Mouse (Mus musculus): Measurements from ENCODE around the gene Nckap5. TPM values are rescaled to one million over a fixed set of nuclear protein-coding genes. Genes with fewer than 3 reads are reported as not detected.

Gene Nckap5
- total and polyA plus RNA-seq, 3 experiments = not detected

GRCm38 (mm10) chr1:126573714-126574113 is 256.9 kb downstream of the Nckap5 start:
- H3K4me1 ChIP-seq (ENCODE audit: control insufficient read depth in 1 of 2, insufficient read depth in 2 of 2, low read length in 2 of 2) = no peaks in the 10 kb centered on the region
- H3K9ac ChIP-seq (ENCODE audit: control insufficient read depth, low read depth, low read length, poor library complexity, severe bottlenecking) = no peak overlapping the region
- H3K4me3 ChIP-seq (ENCODE audit: control insufficient read depth in 1 of 2, insufficient read depth in 1 of 2, low read depth in 2 of 2, low read length in 2 of 2) = no peak overlapping the region
- no peak overlapping the region for H3K27ac ChIP-seq (ENCODE audit: control insufficient read depth, low read depth, low read length)
- TF ChIP-seq USF1 (IDR thresholded peaks at IDR 0.05; ENCODE audit: low read depth, low read length) = no peak
- no peak for TF ChIP-seq POLR2AphosphoS2 (IDR thresholded peaks at IDR 0.05; ENCODE audit: low read length)
- TF ChIP-seq RAD21 (IDR thresholded peaks at IDR 0.05; ENCODE audit: low read depth, low read length) = no peak
- TF ChIP-seq CHD1 (IDR thresholded peaks at IDR 0.05; ENCODE audit: low read depth, low read length) = no peak
- no peak for TF ChIP-seq JUND (IDR thresholded peaks at IDR 0.05; ENCODE audit: low read depth, low read length)
- TF ChIP-seq HCFC1 (IDR thresholded peaks at IDR 0.05; ENCODE audit: low read depth, low read length) = no peak
- no peak for TF ChIP-seq MYB (IDR thresholded peaks at IDR 0.05; ENCODE audit: low read depth, low read length)
- no peak for TF ChIP-seq BHLHE40 (IDR thresholded peaks at IDR 0.05; ENCODE audit: borderline replicate concordance, low read depth, low read length)
- TF ChIP-seq TCF12 (IDR thresholded peaks at IDR 0.05; ENCODE audit: low read depth, low read length) = no peak
- DNase-seq (ENCODE audit: low read depth, low spot score) = no peak
- H3K27me3 ChIP-seq (ENCODE audit: control insufficient read depth in 1 of 2, insufficient read depth in 2 of 2, low read length in 2 of 2) = no peaks in the 10 kb centered on the region
- H3K9me3 ChIP-seq (replicated peaks; ENCODE audit: insufficient read depth, low read length) = no peaks in the 10 kb centered on the region
- no peaks in the 10 kb centered on the region for H3K79me2 ChIP-seq (ENCODE audit: control insufficient read depth, insufficient read depth, low read length, poor library complexity)
- no peaks in the 10 kb centered on the region for H3K36me3 ChIP-seq (ENCODE audit: control insufficient read depth in 1 of 2, insufficient read depth in 2 of 2, low read length in 2 of 2)

- no peaks in the 10 kb centered on the region for H3K36me3 ChIP-seq (ENCODE audit: control insufficient read depth in 1 of 2, insufficient read depth in 2 of 2, low read length in 2 of 2)
- H3K9ac ChIP-seq (ENCODE audit: control insufficient read depth, low read depth, low read length, poor library complexity, severe bottlenecking) = no peak overlapping the region
- H3K4me3 ChIP-seq (ENCODE audit: control insufficient read depth in 1 of 2, insufficient read depth in 1 of 2, low read depth in 2 of 2, low read length in 2 of 2) = no peak overlapping the region
- no peaks in the 10 kb centered on the region for H3K27me3 ChIP-seq (ENCODE audit: control insufficient read depth in 1 of 2, insufficient read depth in 2 of 2, low read length in 2 of 2)
- no peaks in the 10 kb centered on the region for H3K9me3 ChIP-seq (replicated peaks; ENCODE audit: insufficient read depth, low read length)
- no peak overlapping the region for H3K27ac ChIP-seq (ENCODE audit: control insufficient read depth, low read depth, low read length)
- H3K79me2 ChIP-seq (ENCODE audit: control insufficient read depth, insufficient read depth, low read length, poor library complexity) = no peaks in the 10 kb centered on the region
- H3K4me1 ChIP-seq (ENCODE audit: control insufficient read depth in 1 of 2, insufficient read depth in 2 of 2, low read length in 2 of 2) = no peaks in the 10 kb centered on the region
- no peak for DNase-seq (ENCODE audit: low read depth, low spot score)
- TF ChIP-seq ZNF384 (IDR thresholded peaks at IDR 0.05; ENCODE audit: low read depth, low read length) (no peak), RAD21 (IDR thresholded peaks at IDR 0.05; ENCODE audit: low read depth, low read length) (no peak), MYC (IDR thresholded peaks at IDR 0.05; ENCODE audit: low read depth, low read length) (no peak), USF1 (IDR thresholded peaks at IDR 0.05; ENCODE audit: low read depth, low read length) (no peak), TAL1 (IDR thresholded peaks at IDR 0.05; ENCODE audit: low read length) (no peak), CHD2 (IDR thresholded peaks at IDR 0.05; ENCODE audit: low read length) (no peak), UBTF (IDR thresholded peaks at IDR 0.05; ENCODE audit: borderline replicate concordance, insufficient read depth, low read depth, low read length) (no peak), MEF2A (IDR thresholded peaks at IDR 0.05; ENCODE audit: extremely low read depth, insufficient replicate concordance, low read depth, low read length, poor library complexity, severe bottlenecking) (no peak), ELF1 (IDR thresholded peaks at IDR 0.05; ENCODE audit: low read depth, low read length) (no peak), CHD1 (IDR thresholded peaks at IDR 0.05; ENCODE audit: low read depth, low read length) (no peak), SMC3 (IDR thresholded peaks at IDR 0.05; ENCODE audit: low read depth, low read length) (no peak)
Observed at GRCm38 (mm10) chr1:126573097-126573496, 257.5 kb downstream of the Nckap5 start.

Measured in MEL (cell line).